Mouse (Mus musculus): ENCODE measurements around the gene L3mbtl1. TPM values are rescaled to one million over a fixed set of nuclear protein-coding genes. Genes with fewer than 3 reads are reported as not detected.

Gene L3mbtl1
- not detected for polyA plus RNA-seq (2017; shearing (Covaris generic))

DNA sequence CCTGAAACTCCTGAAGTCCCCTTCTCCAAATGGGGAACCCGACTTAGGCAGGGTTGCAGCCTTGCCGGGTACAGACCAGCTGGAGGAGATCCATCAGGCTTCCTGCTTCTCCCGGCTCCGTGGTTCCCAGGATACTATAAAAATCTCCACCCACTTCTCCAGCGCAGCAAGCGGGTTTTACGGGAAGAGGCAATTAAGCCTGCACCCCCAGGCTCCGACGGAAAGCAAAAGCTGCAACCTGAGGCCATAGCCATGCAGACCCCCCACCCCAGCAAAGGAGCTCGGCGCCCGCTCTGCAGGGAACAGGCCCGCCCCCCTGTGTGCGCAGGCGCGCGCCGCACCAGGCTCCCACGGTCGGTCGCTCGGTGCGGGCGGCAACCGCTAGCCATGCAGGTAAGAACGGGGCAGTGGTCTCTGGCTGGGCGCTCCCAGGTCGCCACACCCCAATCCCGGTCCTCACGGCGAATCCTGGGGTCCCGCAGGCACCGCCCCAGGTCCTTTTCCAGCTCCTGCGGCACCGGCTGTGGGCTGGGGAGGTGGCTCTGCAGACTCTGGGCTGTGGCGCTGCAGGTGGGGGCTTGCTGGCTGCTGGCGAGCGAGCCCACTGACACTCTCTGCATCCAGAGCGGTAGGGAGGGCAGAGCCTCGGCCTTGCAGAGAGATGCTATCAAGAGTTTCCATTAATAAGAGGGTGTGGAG is at the start of gene L3mbtl1:
TSS of gene L3mbtl1 (plus strand) at position 325 of the 699 bp plus-strand sequence.

DNA sequence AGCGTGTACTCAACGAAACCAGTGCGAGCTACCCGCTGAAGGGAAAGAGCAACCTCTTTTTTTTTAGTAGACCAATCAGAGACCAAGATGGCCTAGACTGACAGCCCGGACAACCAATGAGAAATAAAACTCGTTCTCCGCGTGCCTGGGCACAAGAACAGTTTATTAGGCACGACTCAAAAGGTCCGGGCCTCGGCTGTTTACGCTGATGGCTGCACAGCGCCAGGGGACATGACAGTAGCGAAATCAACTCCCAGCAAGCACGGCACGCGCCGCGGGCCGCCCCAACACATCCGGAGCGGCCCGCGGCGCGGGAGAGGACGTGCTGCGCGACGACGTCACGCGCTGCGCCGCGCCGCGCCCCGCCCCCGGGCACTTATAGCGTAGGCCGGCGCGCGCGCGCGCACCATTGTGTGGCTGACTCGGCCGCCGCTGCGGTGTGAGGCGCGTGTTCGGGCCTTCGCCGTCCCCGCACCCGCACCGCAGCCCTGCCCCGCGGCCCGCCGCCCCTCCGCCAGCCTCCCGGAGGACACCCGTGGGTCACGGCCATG is 12.1 kb upstream of the L3mbtl1 start, which contains the start of gene Srsf6:
TSS of gene Srsf6 (plus strand) at position 406 of the 551 bp plus-strand sequence.

DNA sequence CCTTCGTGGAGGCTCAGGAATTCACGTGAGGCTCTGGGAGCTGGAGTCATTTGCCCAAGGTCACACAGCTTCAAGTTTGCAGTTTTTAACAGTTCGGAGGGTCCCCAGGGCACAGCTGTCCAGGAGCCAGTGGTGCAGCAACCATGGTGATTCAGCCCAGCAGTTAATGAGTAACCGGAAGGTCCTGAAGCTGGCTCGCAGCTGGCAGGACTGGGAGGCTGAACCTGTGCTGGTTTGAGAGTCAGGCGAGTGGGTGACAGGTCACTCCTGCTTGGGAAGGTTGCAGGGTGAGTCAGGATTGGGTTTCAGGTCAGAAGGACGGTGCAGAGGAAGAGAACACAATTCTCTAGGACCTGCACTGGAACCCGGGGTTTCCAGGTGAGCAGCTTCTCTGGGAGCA is 43.9 kb downstream of the L3mbtl1 start, which contains the start of gene Sgk2:
TSS of gene Sgk2 (plus strand) at position 113 of the 400 bp plus-strand sequence.

DNA sequence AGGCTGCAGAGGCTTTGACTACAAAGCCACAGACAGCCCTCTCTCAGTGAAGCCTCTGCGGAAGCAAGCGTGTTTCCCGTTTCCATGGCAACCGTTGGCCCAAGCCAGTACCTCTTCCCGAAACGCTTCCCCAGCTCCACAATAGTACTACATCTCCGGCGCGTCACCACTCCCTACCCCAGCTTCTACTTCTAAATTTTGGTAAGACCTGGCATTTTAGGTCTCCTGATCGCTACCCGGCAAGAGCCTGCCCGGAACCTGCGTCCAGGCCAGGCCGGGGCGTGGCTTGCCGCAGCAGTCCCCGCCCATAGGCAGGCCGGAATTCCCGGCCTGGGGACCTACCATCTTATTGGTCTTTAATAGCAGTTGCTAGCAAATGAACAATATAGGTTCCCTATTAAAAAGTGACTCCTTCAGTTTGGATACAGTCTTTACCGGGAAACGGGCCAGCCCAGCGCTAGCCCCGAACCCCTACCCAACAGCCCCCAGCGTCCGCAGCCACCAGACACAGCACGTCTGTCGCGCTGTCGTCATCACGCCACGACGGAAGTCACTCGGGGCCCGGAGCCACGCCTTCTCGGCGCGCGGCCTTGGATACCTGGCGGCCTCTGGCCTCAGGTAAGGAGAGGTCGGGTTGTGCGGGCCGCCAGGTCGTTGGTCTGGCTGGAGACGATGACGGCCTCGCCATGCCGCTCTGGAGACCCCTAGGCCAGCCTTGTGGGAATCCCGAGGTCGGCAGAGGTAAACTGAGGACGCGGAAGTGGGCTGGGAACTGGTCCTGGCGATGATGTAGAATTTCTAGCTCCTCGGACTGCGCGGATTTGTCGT is 73.9 kb downstream of the L3mbtl1 start, which contains the start of gene Ift52:
TSS of gene Ift52 (plus strand) at position 439 of the 828 bp plus-strand sequence.

Other genes with a start within 250 kb of the L3mbtl1 start
- 49.7 TPM for gene Srsf6, start 11.9 kb upstream of the L3mbtl1 start, polyA plus RNA-seq (2017; shearing (Covaris generic))
- not detected for gene Sgk2, start 43.9 kb downstream of the L3mbtl1 start, polyA plus RNA-seq (2017; shearing (Covaris generic))
- 65.6 TPM for gene Ift52, start 73.9 kb downstream of the L3mbtl1 start, polyA plus RNA-seq (2017; shearing (Covaris generic))
- gene Mybl2, start 111.2 kb downstream of the L3mbtl1 start, polyA plus RNA-seq (2017; shearing (Covaris generic)): 5.1 TPM
- not detected for gene Gtsf1l, start 144.4 kb downstream of the L3mbtl1 start, polyA plus RNA-seq (2017; shearing (Covaris generic))

Measured in activated CD4-positive, CD25-positive, alpha-beta regulatory T cell, adult 9 weeks (primary cell).